Mouse (Mus musculus): ENCODE data around the gene Synm. TPM values are rescaled to one million over a fixed set of nuclear protein-coding genes. Genes with fewer than 3 reads are reported as not detected.

Synm gene
- polyA plus RNA-seq, 1 experiment from 2014 or later, result 2.6 TPM

GRCm38 (mm10) chr7:67740796-67741195 lies 18.7 kb downstream of the Synm start:
- Histone ChIP-seq H3K4me1 (ENCODE audit: control insufficient read depth, insufficient read depth, low read length) (no peaks in the 10 kb centered on the region), H3K9me3 (ENCODE audit: control insufficient read depth, low read depth, low read length) (no peaks in the 10 kb centered on the region), H3K36me3 (ENCODE audit: control insufficient read depth, insufficient read depth, low read length) (no peaks in the 10 kb centered on the region), H3K27ac (ENCODE audit: low read length) (no peak overlapping the region), H3K27me3 (ENCODE audit: control insufficient read depth, insufficient read depth, low read length) (no peaks in the 10 kb centered on the region), H3K9ac (replicated peaks; ENCODE audit: low read depth, low read length) (no peak overlapping the region), H3K4me2 (replicated peaks; ENCODE audit: low read depth, low read length) (no peak overlapping the region), H3K4me3 (ENCODE audit: low read depth, low read length) (no peak overlapping the region)
- no peak for ATAC-seq (ENCODE audit: insufficient number of reproducible peaks, insufficient read depth, low FRiP score, low read depth)
- WGBS, result 80% methylated on average over 5 of the region's 5 CpGs

- H3K9ac ChIP-seq (replicated peaks; ENCODE audit: low read depth, low read length), result no peak overlapping the region
- no peak for ATAC-seq (ENCODE audit: insufficient number of reproducible peaks, insufficient read depth, low FRiP score, low read depth)
- H3K27me3 ChIP-seq (ENCODE audit: control insufficient read depth, insufficient read depth, low read length), result no peaks in the 10 kb centered on the region
- no peaks in the 10 kb centered on the region for H3K4me1 ChIP-seq (ENCODE audit: control insufficient read depth, insufficient read depth, low read length)
- no peak overlapping the region for H3K4me2 ChIP-seq (replicated peaks; ENCODE audit: low read depth, low read length)
- H3K9me3 ChIP-seq (ENCODE audit: control insufficient read depth, low read depth, low read length), result no peaks in the 10 kb centered on the region
- H3K4me3 ChIP-seq (ENCODE audit: low read depth, low read length), result no peak overlapping the region
- 86% methylated on average over 4 of the region's 4 CpGs for WGBS
- no peak overlapping the region for H3K27ac ChIP-seq (ENCODE audit: low read length)
- H3K36me3 ChIP-seq (ENCODE audit: control insufficient read depth, insufficient read depth, low read length), result no peaks in the 10 kb centered on the region
Measured at GRCm38 (mm10) chr7:67740382-67740781, 19.2 kb downstream of the Synm start.

GRCm38 (mm10) chr7:67732276-67732675 lies 27.3 kb downstream of the Synm start:
- Histone ChIP-seq H3K36me3 (ENCODE audit: control insufficient read depth, insufficient read depth, low read length) (0 out of 2 replicates have a peak, but pooled peaks cover 2% of the 10 kb centered on the region), H3K27ac (ENCODE audit: low read length) (no peak overlapping the region), H3K27me3 (ENCODE audit: control insufficient read depth, insufficient read depth, low read length) (no peaks in the 10 kb centered on the region), H3K4me3 (ENCODE audit: low read depth, low read length) (no peak overlapping the region), H3K4me1 (ENCODE audit: control insufficient read depth, insufficient read depth, low read length) (peaks cover 4% of the 10 kb centered on the region; the same call in 1 of the 2 replicates), H3K4me2 (replicated peaks; ENCODE audit: low read depth, low read length) (no peak overlapping the region), H3K9ac (replicated peaks; ENCODE audit: low read depth, low read length) (no peak overlapping the region), H3K9me3 (ENCODE audit: control insufficient read depth, low read depth, low read length) (no peaks in the 10 kb centered on the region)
- ATAC-seq (ENCODE audit: insufficient number of reproducible peaks, insufficient read depth, low FRiP score, low read depth), result no peak
- 79% methylated on average over 4 of the region's 4 CpGs for whole genome bisulfite sequencing

- H3K4me1 ChIP-seq (ENCODE audit: control insufficient read depth, insufficient read depth, low read length), result peaks cover 4% of the 10 kb centered on the region; the same call in 1 of the 2 replicates
- no peak overlapping the region for H3K4me2 ChIP-seq (replicated peaks; ENCODE audit: low read depth, low read length)
- no peak overlapping the region for H3K9ac ChIP-seq (replicated peaks; ENCODE audit: low read depth, low read length)
- ATAC-seq (ENCODE audit: insufficient number of reproducible peaks, insufficient read depth, low FRiP score, low read depth), result no peak
- 54% methylated on average over 5 of the region's 5 CpGs for WGBS
- H3K4me3 ChIP-seq (ENCODE audit: low read depth, low read length), result no peak overlapping the region
- no peak overlapping the region for H3K27ac ChIP-seq (ENCODE audit: low read length)
- H3K9me3 ChIP-seq (ENCODE audit: control insufficient read depth, low read depth, low read length), result no peaks in the 10 kb centered on the region
- H3K36me3 ChIP-seq (ENCODE audit: control insufficient read depth, insufficient read depth, low read length), result peaks cover 12% of the 10 kb centered on the region; the same call in 1 of the 2 replicates
- no peaks in the 10 kb centered on the region for H3K27me3 ChIP-seq (ENCODE audit: control insufficient read depth, insufficient read depth, low read length)
Measured at GRCm38 (mm10) chr7:67730431-67731110, 29.0 kb downstream of the Synm start.

- peaks cover 16% of the 10 kb centered on the region; the same call in 1 of the 2 replicates for H3K36me3 ChIP-seq (ENCODE audit: control insufficient read depth, insufficient read depth, low read length)
- H3K9me3 ChIP-seq (ENCODE audit: control insufficient read depth, low read depth, low read length), result no peaks in the 10 kb centered on the region
- no peak overlapping the region for H3K4me3 ChIP-seq (ENCODE audit: low read depth, low read length)
- ATAC-seq (ENCODE audit: insufficient number of reproducible peaks, insufficient read depth, low FRiP score, low read depth), result no peak
- H3K27me3 ChIP-seq (ENCODE audit: control insufficient read depth, insufficient read depth, low read length), result no peaks in the 10 kb centered on the region
- H3K27ac ChIP-seq (ENCODE audit: low read length), result no peak overlapping the region
- 84% methylated on average over 4 of the region's 4 CpGs for WGBS
- no peak overlapping the region for H3K4me2 ChIP-seq (replicated peaks; ENCODE audit: low read depth, low read length)
- peaks cover 4% of the 10 kb centered on the region; the same call in 1 of the 2 replicates for H3K4me1 ChIP-seq (ENCODE audit: control insufficient read depth, insufficient read depth, low read length)
- no peak overlapping the region for H3K9ac ChIP-seq (replicated peaks; ENCODE audit: low read depth, low read length)
Measured at GRCm38 (mm10) chr7:67728809-67729208, 30.7 kb downstream of the Synm start.

- ATAC-seq (ENCODE audit: insufficient number of reproducible peaks, insufficient read depth, low FRiP score, low read depth), result no peak
- Histone ChIP-seq H3K27ac (ENCODE audit: low read length) (no peak overlapping the region), H3K4me2 (replicated peaks; ENCODE audit: low read depth, low read length) (no peak overlapping the region), H3K9me3 (ENCODE audit: control insufficient read depth, low read depth, low read length) (no peaks in the 10 kb centered on the region), H3K9ac (replicated peaks; ENCODE audit: low read depth, low read length) (no peak overlapping the region), H3K27me3 (ENCODE audit: control insufficient read depth, insufficient read depth, low read length) (no peaks in the 10 kb centered on the region), H3K36me3 (ENCODE audit: control insufficient read depth, insufficient read depth, low read length) (peaks cover 16% of the 10 kb centered on the region; the same call in 1 of the 2 replicates), H3K4me1 (ENCODE audit: control insufficient read depth, insufficient read depth, low read length) (peaks cover 4% of the 10 kb centered on the region; the same call in 1 of the 2 replicates), H3K4me3 (ENCODE audit: low read depth, low read length) (no peak overlapping the region)
- WGBS, result 88% methylated on average over 4 of the region's 4 CpGs
Measured at GRCm38 (mm10) chr7:67728203-67728602, 31.3 kb downstream of the Synm start.

GRCm38 (mm10) chr7:67725016-67725415 lies 34.5 kb downstream of the Synm start:
- no peak overlapping the region for H3K4me3 ChIP-seq (ENCODE audit: low read depth, low read length)
- H3K4me1 ChIP-seq (ENCODE audit: control insufficient read depth, insufficient read depth, low read length), result no peaks in the 10 kb centered on the region
- H3K27ac ChIP-seq (ENCODE audit: low read length), result no peak overlapping the region
- no peaks in the 10 kb centered on the region for H3K27me3 ChIP-seq (ENCODE audit: control insufficient read depth, insufficient read depth, low read length)
- peaks cover 14% of the 10 kb centered on the region; the same call in 1 of the 2 replicates for H3K36me3 ChIP-seq (ENCODE audit: control insufficient read depth, insufficient read depth, low read length)
- no peak overlapping the region for H3K9ac ChIP-seq (replicated peaks; ENCODE audit: low read depth, low read length)
- ATAC-seq (ENCODE audit: insufficient number of reproducible peaks, insufficient read depth, low FRiP score, low read depth), result no peak
- 66% methylated on average over 9 of the region's 9 CpGs for WGBS
- H3K4me2 ChIP-seq (replicated peaks; ENCODE audit: low read depth, low read length), result no peak overlapping the region
- no peaks in the 10 kb centered on the region for H3K9me3 ChIP-seq (ENCODE audit: control insufficient read depth, low read depth, low read length)

- Histone ChIP-seq H3K9ac (replicated peaks; ENCODE audit: low read depth, low read length) (no peak overlapping the region), H3K4me1 (ENCODE audit: control insufficient read depth, insufficient read depth, low read length) (no peaks in the 10 kb centered on the region), H3K4me2 (replicated peaks; ENCODE audit: low read depth, low read length) (no peak overlapping the region), H3K27me3 (ENCODE audit: control insufficient read depth, insufficient read depth, low read length) (no peaks in the 10 kb centered on the region), H3K27ac (ENCODE audit: low read length) (no peak overlapping the region), H3K9me3 (ENCODE audit: control insufficient read depth, low read depth, low read length) (no peaks in the 10 kb centered on the region), H3K36me3 (ENCODE audit: control insufficient read depth, insufficient read depth, low read length) (peaks cover 14% of the 10 kb centered on the region; the same call in 1 of the 2 replicates), H3K4me3 (ENCODE audit: low read depth, low read length) (no peak overlapping the region)
- ATAC-seq (ENCODE audit: insufficient number of reproducible peaks, insufficient read depth, low FRiP score, low read depth), result no peak
- WGBS, result 66% methylated on average over 4 of the region's 4 CpGs
Measured at GRCm38 (mm10) chr7:67724536-67724935, 35.0 kb downstream of the Synm start.
